Mouse (Mus musculus) embryonic fibroblast, embryonic 13.5 days (primary cell): ENCODE measurements around the gene Nsl1. TPM values are rescaled to one million over a fixed set of nuclear protein-coding genes. Genes with fewer than 3 reads are reported as not detected.

Source experiments
- H3K27ac ChIP-seq: 2 replicates; pipeline ENCODE4 v1.5.1; 2012; ENCODE audit warnings: low read length, control low read depth, inconsistent platforms; ENCODE audit not compliant: insufficient read depth
- H3K4me1 ChIP-seq: 2 replicates; pipeline ENCODE4 v1.6.1; 2011; ENCODE audit warnings: low read length; ENCODE audit not compliant: control insufficient read depth, insufficient read depth
- H3K4me3 ChIP-seq: 2 replicates; pipeline ENCODE4 v1.5.1; 2011; ENCODE audit warnings: mild to moderate bottlenecking, control low read depth, low read length; ENCODE audit not compliant: insufficient read depth
- CTCF ChIP-seq: IDR thresholded peaks from 2 replicates; pipeline ENCODE4 v1.5.1; 2011; ENCODE audit warnings: mild to moderate bottlenecking, control low read depth, low read length, moderate library complexity, borderline replicate concordance; ENCODE audit not compliant: insufficient read depth
- POLR2A ChIP-seq: IDR thresholded peaks from 2 replicates; pipeline ENCODE4 v1.6.1; 2011; ENCODE audit warnings: low read depth, mild to moderate bottlenecking, control low read depth, low read length, moderate library complexity
- polyA plus RNA-seq: library from polyadenylated mRNA; stranded (reverse); fragments of >200 nt; gene quantifications from 2 replicates; pipeline ENCODE4 v1.2.4, GENCODE M21; 2011; ENCODE audit warnings: low read depth; ENCODE audit not compliant: missing spikeins, insufficient read length

Nsl1 gene
- polyA plus RNA-seq, 1 experiment, result 11.7 TPM

DNA sequence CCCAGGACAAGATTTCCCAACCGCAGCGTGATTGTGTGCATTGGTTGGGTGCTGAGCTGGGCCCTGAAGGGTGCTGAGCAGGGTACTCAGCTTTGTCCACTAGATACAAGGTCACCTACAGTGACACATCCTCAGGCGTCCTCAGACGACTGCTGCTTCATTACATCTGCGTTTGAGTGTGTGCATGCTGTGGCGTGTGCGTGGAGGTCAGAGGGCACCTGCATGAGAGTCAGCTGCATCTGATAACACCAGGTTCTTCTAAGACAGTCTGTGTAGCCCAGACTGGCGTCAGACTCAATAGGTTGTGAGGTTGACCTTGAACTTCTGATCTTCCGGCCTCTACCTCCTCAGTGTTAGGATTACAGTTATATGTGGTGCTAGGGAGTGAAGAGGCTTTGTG lies 42.4 kb downstream of the Nsl1 start:
- no peak for TF ChIP-seq CTCF
- H3K4me1 ChIP-seq, result no peaks in the 10 kb centered on the region
- H3K4me3 ChIP-seq, result no peak overlapping the region
- H3K27ac ChIP-seq, result no peak overlapping the region

DNA sequence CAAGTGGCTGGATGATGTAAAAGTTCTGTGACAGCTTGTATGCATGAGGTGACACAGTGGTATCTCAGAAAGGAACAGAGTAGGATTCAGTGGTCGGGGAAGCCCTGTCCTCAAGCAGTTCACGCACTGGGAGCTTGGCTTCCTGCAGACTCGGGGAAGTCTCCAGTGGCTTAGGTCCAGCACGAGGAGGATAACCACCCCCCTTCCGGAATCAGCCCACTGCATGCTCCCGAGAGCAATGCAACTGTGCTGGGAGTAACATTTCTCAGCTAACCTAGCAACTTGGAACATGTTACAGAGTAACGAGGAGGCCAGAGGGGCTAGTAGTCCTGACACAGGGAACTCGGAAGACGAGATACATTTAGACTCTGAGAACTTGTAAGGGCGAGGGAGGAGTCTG lies 44.5 kb downstream of the Nsl1 start:
- TF ChIP-seq POLR2A, result no peak
- TF ChIP-seq CTCF, result no peak
- H3K4me3 ChIP-seq, result no peak overlapping the region

DNA sequence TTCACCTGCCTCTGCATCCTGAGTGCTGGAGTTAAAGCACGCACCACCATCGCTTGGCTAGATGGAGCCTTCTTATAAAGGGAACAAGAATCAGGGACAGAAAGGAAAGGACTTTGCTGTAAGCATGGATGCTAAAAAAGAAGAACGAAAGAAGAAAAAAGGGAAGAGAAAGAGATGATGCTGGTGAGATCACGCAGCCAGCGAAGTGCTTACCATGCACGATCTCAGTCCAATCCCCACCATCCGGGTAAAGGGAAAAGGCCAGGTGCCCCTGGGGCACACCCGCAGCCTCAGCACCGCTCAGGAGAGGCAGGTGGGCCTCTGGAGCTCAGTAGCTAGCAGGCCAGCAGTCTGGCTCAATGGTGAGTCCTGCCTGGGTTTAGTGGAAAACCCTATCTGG lies 47.1 kb downstream of the Nsl1 start:
- Histone ChIP-seq H3K27ac (no peak overlapping the region), H3K4me1 (peaks cover 5% of the 10 kb centered on the region; the same call in 1 of the 2 replicates), H3K4me3 (no peak overlapping the region)
- TF ChIP-seq CTCF (no peak), POLR2A (no peak)

More for the DNA sequence above, 44.5 kb downstream of the Nsl1 start:
- Histone ChIP-seq H3K4me1 (peaks cover 5% of the 10 kb centered on the region; the same call in 1 of the 2 replicates), H3K27ac (no peak overlapping the region)

DNA sequence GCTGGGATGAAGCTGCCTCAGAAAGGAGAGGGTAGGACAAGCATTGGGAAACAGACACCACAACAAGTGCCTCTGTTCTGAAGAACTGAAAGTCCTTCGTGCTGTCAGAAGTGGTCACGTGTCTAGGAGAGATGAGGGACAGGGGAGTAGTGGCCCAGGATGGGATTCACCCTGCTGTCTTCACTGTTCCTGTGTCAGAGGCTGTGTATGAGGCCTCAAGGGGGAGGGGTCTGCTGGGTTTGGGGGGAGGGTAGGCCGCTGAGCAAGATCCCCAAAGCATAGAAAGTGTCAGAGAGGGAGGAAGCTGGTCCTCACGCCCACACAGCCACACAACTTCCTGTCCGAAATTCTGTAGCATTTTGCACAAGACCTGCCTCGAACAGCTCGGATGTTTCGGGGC lies 48.3 kb downstream of the Nsl1 start:
- TF ChIP-seq POLR2A, result no peak
- no peak for TF ChIP-seq CTCF
- Histone ChIP-seq H3K27ac (no peak overlapping the region), H3K4me1 (peaks cover 5% of the 10 kb centered on the region; the same call in 1 of the 2 replicates), H3K4me3 (no peak overlapping the region)

- H3K27ac ChIP-seq, result no peak overlapping the region
- peaks cover 5% of the 10 kb centered on the region; the same call in 1 of the 2 replicates for H3K4me1 ChIP-seq
- H3K4me3 ChIP-seq, result no peak overlapping the region
- TF ChIP-seq CTCF (no peak), POLR2A (no peak)
Measured at GRCm38 (mm10) chr1:191114868-191115267, 52.1 kb downstream of the Nsl1 start.

GRCm38 (mm10) chr1:191115514-191116238 lies 52.9 kb downstream of the Nsl1 start:
- no peak for TF ChIP-seq POLR2A
- peaks cover 5% of the 10 kb centered on the region; the same call in 1 of the 2 replicates for H3K4me1 ChIP-seq
- no peak overlapping the region for H3K4me3 ChIP-seq
- no peak overlapping the region for H3K27ac ChIP-seq

- peaks cover 7% of the 10 kb centered on the region; the same call in 1 of the 2 replicates for H3K4me1 ChIP-seq
- no peak overlapping the region for H3K27ac ChIP-seq
- H3K4me3 ChIP-seq, result no peak overlapping the region
- TF ChIP-seq CTCF (no peak), POLR2A (no peak)
Measured at GRCm38 (mm10) chr1:191122744-191123143, 59.9 kb downstream of the Nsl1 start.

GRCm38 (mm10) chr1:191123696-191124095 lies 60.9 kb downstream of the Nsl1 start:
- Histone ChIP-seq H3K4me1 (peaks cover 7% of the 10 kb centered on the region; the same call in 1 of the 2 replicates), H3K27ac (no peak overlapping the region), H3K4me3 (no peak overlapping the region)
- TF ChIP-seq CTCF (no peak), POLR2A (no peak)

GRCm38 (mm10) chr1:191124288-191124687 lies 61.5 kb downstream of the Nsl1 start:
- Histone ChIP-seq H3K27ac (no peak overlapping the region), H3K4me3 (no peak overlapping the region), H3K4me1 (peaks cover 7% of the 10 kb centered on the region; the same call in 1 of the 2 replicates)
- no peak for TF ChIP-seq POLR2A
- TF ChIP-seq CTCF, result no peak

- H3K27ac ChIP-seq, result no peak overlapping the region
- H3K4me1 ChIP-seq, result peaks cover 7% of the 10 kb centered on the region; the same call in 1 of the 2 replicates
- no peak overlapping the region for H3K4me3 ChIP-seq
- TF ChIP-seq CTCF, result peak; percentile 68
- no peak for TF ChIP-seq POLR2A
Measured at GRCm38 (mm10) chr1:191125811-191126638, 63.2 kb downstream of the Nsl1 start.

- Histone ChIP-seq H3K4me3 (no peak overlapping the region), H3K27ac (no peak overlapping the region), H3K4me1 (no peaks in the 10 kb centered on the region)
- no peak for TF ChIP-seq CTCF
- TF ChIP-seq POLR2A, result no peak
Measured at GRCm38 (mm10) chr1:191131692-191132091, 68.9 kb downstream of the Nsl1 start.
